Mouse (Mus musculus): ENCODE measurements around the gene Sh2d4b. TPM values are rescaled to one million over a fixed set of nuclear protein-coding genes. Genes with fewer than 3 reads are reported as not detected.

Sh2d4b gene
- polyA plus RNA-seq (2017; shearing (Covaris generic)) = not detected

DNA sequence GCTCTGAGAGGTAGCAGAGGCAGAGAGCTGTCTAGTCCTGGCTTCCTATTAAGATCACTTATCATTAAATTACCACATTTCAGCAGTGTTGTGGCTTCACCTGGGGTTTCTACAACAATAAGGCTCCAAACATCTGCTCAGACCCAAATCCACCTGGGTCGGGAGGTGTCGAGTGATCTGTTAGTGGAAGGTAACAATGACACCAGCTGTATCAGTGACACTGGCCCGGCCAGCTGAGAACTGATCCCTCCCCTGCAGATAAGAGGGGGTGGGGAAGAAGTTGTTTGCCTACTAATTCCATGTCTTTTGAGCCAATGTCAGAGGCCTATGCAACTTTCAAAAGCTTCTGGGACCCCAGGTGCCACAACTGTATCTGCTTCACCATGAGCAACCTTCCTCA is at the start of gene Sh2d4b:
Gene Sh2d4b, minus strand, starts transcription at position 71 of the 400 bp plus-strand sequence.
- ATAC-seq = no peak

DNA sequence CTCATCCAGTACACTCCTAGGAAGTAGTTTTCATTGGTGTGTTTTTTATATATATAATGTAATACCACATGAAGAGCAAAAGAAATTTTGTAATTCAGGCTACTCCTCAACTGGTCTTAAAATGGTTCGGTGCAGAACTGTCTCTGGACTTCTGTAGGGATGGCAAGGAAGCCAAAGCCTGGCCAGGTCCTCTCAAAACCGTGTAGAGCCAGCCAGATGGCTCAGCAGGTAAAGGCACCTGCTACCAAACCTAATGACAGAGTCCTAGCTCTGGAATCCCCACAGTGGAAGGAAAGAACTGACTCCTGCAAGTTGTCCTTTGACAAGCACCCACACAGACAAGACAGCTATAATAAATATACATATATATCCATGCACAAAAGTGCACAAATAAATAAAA is 49.4 kb upstream of the Sh2d4b start:
- ATAC-seq = no peak

DNA sequence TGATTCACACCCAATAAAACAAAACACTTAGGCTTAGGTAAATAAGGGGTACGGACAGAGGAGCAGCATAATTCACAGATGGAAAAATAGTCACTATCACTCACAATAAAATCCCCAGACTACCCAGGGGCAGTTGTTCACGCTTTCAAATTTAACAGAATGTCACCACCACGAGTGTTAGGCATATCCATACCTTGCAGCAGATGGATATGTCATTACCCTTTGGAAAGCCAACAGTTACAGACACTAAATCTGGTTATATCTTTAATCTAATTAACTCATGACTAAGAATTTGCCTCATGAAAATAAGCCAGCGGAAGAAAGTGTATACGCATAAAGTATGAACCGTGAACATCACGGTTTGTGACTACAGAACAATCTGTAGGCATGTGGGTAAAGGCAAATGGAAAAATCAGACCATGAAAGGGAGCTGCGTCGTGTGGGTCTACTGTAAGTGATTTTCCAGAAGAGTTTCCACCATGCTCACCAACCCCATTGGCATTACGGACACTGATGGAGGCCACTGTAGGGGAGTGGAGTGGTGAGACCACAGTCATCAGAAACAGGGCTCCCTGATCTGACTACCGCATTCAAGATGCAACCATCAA is 45.4 kb upstream of the Sh2d4b start:
- peak; percentile 40 for ATAC-seq

DNA sequence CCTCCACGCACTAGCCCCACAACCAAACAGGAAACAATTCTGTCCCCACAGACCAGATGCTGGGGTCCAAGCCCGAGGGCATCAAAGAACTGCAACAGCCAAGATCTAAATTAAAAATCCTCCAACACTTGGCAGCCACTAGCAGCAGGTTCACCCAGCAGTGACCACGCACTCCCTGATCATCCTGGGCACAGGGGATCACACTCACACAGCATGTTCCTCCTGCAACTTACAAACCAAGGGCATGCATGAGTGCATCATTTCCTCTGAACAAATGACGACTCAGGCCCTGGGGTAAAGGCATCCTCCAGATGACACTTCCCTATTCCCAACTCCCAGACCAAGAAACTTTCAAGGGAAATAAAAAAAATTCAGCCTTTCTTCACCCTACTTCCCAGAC is 44.0 kb upstream of the Sh2d4b start:
- peak; percentile 29 for ATAC-seq

DNA sequence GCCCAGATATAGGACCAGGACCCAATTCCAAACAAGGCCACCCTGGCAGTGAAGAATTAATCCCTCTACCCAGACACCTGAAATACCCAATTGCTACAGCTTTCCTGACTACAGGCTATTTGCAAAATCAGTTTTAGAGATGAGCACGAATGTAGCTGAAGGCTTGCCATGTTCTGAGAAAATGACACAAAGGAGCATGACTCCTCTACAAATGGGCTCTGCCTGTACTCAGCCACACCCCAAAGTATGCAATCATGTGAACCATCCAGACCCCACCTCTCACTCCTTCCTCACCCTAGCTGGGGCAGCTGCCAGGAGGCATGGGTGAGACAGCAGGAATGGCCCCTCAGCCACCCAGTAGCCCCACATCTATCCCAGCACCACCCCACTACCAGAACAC is 42.4 kb upstream of the Sh2d4b start:
- no peak for ATAC-seq

DNA sequence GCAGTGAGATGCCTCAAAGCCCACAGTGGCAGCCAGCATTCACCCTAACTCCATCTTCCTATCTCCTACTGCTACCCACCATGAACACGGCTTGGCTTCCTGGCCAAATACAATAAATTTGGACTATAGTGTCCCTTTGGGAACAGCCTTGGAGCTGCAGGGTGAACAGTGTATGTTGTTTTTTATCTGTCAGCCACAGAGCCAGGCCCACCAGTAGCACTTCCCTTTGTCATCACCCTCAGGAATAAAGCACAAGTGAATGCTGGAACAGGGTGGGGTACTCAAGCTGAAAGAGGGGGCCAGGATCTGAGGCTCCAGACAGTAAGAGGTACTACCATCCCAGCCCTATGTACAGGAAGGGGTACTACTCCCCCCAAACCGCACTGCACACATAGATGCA is 42.0 kb upstream of the Sh2d4b start:
- no peak for ATAC-seq

DNA sequence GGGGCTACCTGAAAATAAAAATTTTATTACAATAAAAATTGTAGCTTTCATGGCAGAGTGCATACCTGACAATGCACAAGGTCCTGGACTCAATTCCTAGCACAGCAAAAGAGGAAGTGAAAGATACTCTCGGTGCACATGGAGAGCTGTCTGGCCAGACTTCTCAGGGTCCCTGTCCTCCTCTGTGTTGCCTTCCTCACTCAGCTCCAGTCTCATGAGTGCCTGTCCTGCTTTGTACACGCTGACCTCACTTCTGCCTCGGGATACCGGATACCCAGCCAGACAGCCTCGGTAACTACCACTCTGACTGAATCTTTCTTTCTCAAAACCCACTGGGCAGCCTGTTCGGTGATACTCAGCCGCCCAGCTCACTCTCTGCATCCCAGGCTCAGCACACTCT is 40.3 kb upstream of the Sh2d4b start:
- ATAC-seq = no peak

DNA sequence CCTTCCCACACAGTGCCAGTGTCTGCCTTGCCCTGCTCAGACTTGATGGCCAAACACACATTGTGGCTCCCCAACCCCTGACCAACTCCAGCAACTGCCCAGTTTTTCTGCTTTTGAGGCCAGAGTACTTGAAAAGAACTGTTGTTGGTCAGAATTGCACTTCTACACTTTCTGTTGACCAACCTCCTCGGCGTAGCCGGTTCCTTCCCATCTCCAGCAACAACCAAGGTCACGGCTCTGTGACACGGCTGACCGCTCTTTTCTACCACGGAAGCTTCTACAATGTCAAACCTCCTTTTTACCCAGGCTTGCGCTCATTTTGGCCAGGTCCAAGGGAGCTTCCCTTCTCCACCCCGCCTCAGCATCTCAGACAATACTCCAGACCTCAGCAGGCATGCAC is 39.2 kb upstream of the Sh2d4b start:
- ATAC-seq = no peak

DNA sequence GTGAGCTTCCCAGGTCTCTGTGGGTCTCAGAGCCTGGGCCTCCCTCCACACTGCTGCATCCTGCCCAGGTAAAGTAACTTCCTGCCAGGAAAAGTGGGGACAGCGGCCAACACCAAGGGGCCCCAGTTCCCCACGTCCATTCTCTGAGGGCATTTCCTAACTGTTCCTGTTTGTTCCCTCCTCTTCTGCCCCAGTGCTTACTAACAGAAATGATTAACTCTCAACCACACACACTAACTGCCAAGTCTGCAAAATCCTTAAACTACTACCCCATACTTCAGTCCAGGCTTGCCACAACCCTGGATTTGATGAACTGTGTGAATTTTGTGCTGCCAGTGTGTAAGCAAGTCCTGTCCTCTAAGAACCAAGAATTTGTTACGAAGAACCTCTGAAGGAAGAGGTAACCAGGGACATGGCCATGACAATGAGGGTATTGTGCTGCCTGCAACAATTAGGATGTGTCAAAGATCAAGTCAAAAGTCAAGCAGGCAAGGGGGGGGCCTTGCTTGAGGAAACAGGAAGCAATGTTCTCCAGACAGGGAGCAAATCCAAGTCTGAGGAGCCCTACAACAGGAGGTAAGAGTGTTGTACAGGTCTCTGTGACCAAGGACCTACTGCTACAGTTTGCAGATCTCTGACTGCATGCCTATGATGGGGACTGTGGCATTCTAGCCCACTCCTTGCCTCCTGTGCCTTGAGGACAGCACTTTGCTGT is 38.2 kb upstream of the Sh2d4b start:
- ATAC-seq = no peak

DNA sequence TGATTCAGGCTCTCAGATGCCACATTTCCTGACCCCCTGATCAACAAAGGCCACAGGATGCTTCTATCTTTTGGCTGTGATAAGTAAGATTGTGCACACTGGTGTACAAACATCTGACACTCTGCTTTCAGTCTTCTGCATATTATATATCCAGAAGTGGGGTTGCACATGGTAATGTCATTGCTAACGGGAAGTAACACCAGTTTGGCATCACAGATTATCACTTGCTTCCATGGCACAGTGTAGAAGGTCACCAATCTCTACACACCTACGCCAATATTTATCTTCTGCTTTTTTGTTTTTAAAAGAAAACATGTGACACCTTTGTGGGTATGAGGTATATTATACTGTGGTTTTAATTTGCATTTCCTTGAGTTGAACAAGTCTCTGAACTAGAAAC is 36.9 kb upstream of the Sh2d4b start:
- peak; percentile 70 for ATAC-seq

DNA sequence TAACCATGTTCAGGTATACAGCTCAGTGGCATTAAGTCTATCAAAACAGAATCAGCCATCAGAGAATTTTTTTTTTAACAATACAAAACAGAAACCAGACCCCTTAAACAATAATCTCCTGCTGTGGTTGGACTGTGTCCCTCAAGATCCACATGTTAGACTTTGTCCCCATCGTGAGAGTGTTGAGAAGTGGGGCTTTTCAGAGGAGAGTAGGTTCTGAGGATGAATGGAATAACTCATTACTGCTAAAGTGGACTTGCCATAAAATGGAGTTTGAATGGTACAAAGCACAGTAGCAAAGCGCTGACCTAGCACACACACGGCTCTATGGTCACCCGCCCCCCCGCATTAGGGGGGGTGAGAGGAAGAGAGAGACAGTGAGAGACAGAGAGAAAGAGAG is 35.8 kb upstream of the Sh2d4b start:
- ATAC-seq = no peak

DNA sequence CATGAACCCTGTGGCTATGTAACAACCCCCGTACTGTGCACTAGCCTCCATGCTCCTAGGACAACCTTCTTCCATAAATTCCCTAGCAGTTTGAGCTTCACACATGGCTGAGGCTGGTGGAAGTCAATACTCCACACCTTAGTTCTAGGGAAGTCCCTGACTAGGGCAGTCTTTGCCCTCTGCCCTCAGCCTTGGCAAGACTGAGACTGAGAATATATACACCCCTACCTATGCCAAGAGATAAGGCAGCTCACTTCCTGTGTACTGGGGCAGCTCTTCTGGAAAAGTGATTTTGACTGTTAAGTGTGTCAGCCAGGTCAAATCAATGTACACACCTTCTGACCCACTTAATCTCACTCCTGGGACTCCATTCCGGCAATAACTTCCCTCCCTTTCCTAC is 34.0 kb upstream of the Sh2d4b start:
- ATAC-seq = peak; percentile 67

DNA sequence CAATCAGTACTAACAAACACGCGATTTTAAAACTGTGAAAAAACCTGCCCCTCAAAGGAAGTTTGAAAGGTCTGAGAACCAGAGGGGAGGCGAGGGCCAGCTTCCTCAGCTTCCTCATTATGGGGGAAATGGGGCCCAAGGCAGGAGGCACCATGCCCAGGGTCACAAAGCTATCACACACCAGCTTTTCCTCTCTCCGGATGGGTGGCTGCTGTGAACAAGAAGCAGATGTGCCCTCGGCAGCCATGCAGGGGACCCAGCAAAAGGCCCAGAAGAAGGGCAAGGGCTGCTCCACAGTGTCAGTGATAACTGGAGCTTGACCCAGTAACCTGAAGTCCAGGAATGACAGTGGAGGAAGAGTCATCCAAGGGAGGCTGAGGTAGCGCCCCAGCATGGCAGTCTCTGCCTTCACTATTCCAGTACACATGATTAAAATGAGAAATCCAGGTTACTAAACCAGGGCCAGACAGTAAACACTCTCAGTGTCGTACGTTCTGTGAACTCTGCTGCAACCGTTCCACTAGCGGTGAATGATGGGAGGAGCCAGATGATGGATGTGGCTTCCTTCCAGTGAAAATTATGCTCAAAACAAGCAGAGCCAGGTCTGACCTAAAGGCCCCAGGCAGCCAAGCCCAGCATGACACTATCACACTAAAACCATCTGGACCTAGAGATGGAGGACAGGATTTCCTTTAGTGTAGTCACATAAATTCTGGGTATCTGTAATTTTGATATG is 31.5 kb upstream of the Sh2d4b start:
- ATAC-seq = peak; percentile 32

DNA sequence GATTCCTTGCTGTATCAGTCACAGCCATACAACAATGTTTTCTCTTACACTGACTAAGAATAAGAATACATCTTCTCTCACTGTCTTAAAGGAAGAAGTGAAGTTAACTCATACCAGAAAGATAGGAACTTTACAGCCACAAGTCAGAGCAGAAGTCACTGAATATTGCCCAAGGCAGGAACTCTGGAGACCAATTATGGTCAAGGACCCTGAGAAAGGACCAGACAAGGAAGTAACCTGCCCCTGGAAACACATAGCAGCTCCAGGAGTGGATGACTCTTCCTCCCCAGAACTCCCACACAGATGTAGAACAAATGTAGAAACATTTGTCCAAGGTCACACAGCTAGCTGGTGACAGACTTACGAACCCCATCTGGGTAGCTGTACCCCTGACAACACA is 28.2 kb upstream of the Sh2d4b start:
- no peak for ATAC-seq

DNA sequence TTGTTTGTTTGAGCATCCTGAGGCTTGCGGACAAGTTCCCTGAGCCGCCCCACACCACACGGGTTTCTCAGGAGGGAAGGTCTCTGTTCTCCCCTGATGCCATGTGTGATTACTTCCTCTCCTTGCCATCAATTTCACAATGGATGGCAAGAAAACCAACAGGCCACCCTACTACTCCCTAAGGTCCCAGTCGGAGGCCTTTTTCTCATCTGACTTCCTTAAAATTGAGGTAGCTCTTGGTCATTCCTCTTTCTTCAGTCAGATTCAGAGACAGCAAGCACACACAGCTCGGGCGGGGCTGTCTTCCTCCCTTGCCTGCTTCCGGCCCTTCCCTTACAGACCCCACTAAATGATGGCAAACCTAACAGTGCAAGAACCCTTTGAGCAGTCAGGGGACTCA is 26.5 kb upstream of the Sh2d4b start:
- no peak for ATAC-seq

DNA sequence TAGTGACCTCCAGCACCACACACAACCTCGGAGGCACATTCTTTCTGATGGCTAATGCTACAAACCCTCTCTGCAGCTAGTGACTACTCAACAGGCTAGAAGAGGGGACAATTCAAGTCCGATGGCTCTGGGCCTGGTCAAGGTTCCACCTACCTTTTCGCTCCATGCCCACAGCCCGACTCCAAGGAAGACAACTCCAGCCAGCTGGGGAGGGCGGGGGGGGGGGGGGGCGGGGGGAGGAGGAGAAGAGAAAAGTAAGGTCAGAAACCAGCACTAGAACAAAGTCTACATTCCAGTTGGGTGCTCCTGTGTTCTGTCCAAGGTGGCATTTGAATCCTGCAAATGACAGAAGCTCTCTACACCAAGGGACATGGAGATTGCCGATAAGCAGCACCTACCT is 25.4 kb upstream of the Sh2d4b start:
- no peak for ATAC-seq

DNA sequence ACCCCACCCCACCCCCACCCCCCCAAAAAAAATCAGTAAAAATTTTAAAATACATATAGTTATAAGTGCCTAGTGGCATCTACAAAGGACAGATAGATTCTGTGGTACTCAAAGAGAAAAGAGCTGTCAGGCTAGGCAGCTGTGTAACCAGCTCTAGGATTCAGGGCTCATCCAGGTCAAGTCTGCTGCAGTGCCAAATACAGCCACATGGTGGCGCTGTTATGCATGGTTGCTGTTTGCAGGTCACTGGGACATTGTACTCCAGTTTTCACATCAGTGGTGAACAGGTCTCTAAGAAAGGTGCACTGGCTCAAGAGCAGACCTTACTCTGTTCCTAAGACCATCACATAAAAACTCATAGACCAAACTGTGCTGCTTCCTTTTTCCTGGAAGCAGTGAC is 24.6 kb upstream of the Sh2d4b start:
- peak; percentile 83 for ATAC-seq

DNA sequence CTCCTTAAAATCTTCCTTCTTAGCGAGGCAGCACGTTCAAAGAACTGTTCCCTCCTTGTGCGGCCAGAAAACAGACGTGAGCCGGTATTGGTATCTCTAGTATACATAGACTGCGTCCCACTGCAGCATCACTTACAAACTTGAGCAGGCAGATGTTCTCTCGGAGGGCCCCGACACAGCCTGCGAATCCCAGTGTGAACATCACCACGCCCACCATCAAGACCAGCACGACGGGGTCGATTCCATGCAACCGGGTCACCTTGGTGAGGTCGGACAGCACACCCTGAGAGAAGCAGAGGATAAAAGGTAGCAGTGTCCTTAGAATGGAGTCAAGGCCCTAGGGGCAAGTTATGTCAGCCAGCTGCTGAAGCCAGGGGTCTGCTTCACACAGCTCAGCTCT is 23.6 kb upstream of the Sh2d4b start:
- no peak for ATAC-seq

DNA sequence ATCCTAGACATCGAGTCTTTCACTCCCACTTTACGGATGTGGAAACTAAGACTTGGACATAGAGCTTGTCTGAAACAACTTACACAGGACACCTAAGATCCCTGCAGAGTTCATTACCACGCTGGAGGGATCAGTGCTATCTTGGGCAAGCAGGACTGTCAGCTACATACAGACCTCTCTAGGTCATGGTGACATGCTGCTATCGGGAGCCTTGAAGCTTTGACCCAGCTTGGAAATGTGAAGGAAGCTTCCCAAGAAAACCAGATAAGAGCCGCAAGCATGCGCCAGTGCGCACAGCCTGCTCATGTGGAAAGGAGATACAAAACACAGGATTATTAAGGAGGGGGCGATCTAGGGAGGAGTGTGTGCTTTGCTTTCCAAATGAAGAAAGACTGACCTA is 22.8 kb upstream of the Sh2d4b start:
- no peak for ATAC-seq

DNA sequence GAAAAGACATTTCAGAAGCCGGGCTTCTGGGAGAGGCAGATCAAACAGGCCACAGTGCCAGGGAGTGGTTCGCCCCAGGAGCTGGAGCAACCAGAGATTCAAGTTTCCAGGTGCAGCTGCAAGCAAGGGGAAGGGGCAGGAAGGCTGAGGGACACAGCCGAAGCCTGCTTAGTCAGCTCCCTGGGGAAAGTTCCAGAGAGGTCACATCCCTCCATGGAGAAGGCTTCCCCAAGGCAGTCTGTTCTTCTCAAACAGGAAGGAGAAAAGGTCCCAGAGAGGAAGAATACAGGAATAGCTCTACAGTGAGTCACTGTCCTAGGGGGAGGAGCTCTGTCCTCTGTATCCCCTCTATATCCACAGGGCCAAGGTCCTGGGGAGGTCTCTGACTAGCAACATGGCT is 21.6 kb upstream of the Sh2d4b start:
- no peak for ATAC-seq

DNA sequence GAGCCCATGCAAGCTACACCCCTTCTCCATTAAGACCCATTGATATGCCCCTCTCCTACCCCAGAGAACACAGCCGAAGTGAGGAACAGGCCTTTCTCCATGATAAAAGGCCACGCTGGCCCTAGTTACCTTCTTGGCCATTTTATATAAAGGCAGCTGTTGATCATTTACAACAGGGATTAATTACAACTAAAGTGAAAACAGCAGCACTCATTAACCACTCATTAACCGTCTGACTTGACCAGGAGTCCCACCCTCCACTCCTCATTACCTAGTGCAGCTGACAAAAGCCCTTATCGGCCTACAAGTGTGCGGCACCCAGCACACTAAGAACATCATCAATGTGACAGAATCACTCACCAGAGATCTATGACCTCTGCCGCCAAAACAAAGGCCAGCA is 20.6 kb upstream of the Sh2d4b start:
- no peak for ATAC-seq

DNA sequence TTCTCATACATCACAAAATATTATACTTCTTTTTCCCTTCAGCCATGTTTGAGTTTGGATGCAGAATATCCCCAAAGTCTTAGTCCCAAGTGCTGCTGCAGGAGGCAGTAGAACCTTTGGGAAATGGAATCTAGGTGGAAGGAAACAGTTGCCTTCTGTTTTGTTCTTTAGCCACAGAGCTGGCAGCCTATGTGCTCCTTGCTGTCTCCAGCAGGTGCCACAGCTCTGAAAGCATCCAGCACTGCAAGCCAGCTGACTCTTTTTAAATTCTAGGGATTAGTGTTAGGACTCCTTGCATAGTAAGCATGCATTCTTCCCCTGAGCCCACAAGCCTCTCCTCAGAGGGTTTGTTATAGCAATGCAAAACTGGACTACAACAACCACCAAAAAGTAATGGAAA is 18.5 kb upstream of the Sh2d4b start:
- ATAC-seq = no peak

DNA sequence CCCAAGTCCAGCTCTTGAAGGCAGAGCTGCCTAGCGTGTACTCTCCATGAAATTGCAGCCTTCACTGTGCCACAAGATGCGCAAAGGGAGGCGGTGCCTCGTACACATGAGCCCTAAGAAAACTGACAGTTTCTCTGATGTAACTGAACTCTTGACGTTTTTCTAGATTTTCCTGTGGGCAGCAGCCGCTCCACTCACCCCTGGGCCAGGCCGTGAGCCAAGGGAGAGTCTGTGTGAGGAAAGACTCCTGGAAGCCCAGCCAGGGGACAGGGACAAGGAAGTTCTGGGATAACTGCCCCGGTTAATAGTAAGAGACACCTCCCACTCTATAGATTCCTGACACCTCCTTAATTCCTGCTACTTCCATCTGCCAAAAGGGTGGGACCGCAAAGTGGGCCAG is 15.7 kb upstream of the Sh2d4b start:
- ATAC-seq = no peak

DNA sequence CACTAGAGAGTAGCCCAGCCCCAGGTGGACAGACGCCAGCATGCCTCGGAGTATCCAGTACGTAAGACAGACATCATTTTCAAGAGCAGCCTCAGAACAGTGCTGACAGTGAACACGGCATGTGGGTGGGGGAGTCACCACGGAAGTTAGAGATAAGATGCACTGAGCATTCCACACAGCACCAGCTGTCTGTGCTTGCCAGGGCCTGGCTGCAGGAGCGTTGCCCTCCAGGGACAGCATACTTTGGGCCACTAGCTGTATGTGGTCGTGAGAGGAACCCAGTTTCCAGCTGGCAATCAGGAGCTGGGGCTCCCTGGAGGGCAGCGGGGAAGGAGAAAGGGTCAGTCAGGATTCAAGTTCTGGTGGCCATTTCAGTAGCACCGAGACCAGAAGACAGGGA is 13.7 kb upstream of the Sh2d4b start:
- ATAC-seq = peak; percentile 38

All from activated CD4-positive, CD25-positive, alpha-beta regulatory T cell, adult 4 months (primary cell).